ENCODE assay signal across 22 mouse cellular contexts in genomic region chr5:129898449-129898848, GRCm38 (mm10). TPM values are rescaled to one million over a fixed set of nuclear protein-coding genes. Genes with fewer than 3 reads are reported as not detected.
DNase-seq lines count a peak whose midpoint lies in the region; ATAC-seq and TF ChIP-seq lines count a peak whose summit lies in the region.
"Had no signal": no experiment of that assay in that cellular context is flagged by ENCODE, and none has a peak within 500 bp of the region (broad histone marks: within the 10 kb centered on the region; RNA-seq: fewer than 3 reads in every experiment).

Gene Phkg1, minus strand, starts transcription at chr5:129898549.

- no peaks in the 10 kb centered on the region for H3K9me3 ChIP-seq in forebrain, embryonic 13.5 days (replicated peaks)
- H3K9me3 ChIP-seq in midbrain, embryonic 11.5 days (ENCODE audit: control insufficient read depth, low read length): no peaks in the 10 kb centered on the region
- H3K9me3 ChIP-seq: embryonic facial prominence, embryonic 15.5 days; forebrain, embryonic 10.5 days; G1E; heart, embryonic 13.5 days; limb, embryonic 15.5 days; megakaryocyte, embryonic 14.5 days had no signal

- TF ChIP-seq CTCF in cerebellum, adult 2 months (IDR thresholded peaks at IDR 0.05; ENCODE audit: borderline replicate concordance, insufficient read depth, low read depth, low read length): no peak
- no peak for TF ChIP-seq CTCF in layer of hippocampus, adult 2 months (conservative IDR thresholded peaks at IDR 0.05)

- no peak for TF ChIP-seq POLR2A in cerebellum, adult 2 months (IDR thresholded peaks at IDR 0.05; ENCODE audit: borderline replicate concordance, insufficient read depth, low read length)

- H3K4me3 ChIP-seq in cerebellum, adult 2 months (replicated peaks; ENCODE audit: insufficient read depth, low read depth, low read length): no peak within 1 kb of the TSS
- no peak within 1 kb of the TSS for H3K4me3 ChIP-seq in layer of hippocampus, adult 2 months
- H3K4me3 ChIP-seq in forebrain, embryonic 13.5 days: no peak within 1 kb of the TSS
- H3K4me3 ChIP-seq in midbrain, embryonic 11.5 days (ENCODE audit: low read depth, low read length): no peak within 1 kb of the TSS
- H3K4me3 ChIP-seq: embryonic facial prominence, embryonic 15.5 days; forebrain, embryonic 10.5 days; heart, embryonic 13.5 days; limb, embryonic 15.5 days; megakaryocyte, embryonic 14.5 days had no signal

- peaks cover 17% of the 10 kb centered on the region for H3K36me3 ChIP-seq in forebrain, embryonic 13.5 days (ENCODE audit: poor library complexity, severe bottlenecking)
- H3K36me3 ChIP-seq in midbrain, embryonic 11.5 days (ENCODE audit: control insufficient read depth, insufficient read depth, low read length): no peaks in the 10 kb centered on the region
- H3K36me3 ChIP-seq: G1E had no signal

- WGBS in cerebellum, adult 2 months: 93% methylated on average over 1 of the region's 1 CpGs
- 94% methylated on average over 1 of the region's 1 CpGs for WGBS in forebrain, embryonic 13.5 days
- 93% methylated on average over 1 of the region's 1 CpGs for WGBS in midbrain, embryonic 11.5 days

- no peak for ATAC-seq in forebrain, embryonic 13.5 days
- no peak for ATAC-seq in midbrain, embryonic 11.5 days (ENCODE audit: low FRiP score)
- ATAC-seq: CD4-positive, CD25-positive, alpha-beta regulatory T cell, adult 4 months had no signal

- no peak within 1 kb of the TSS for H3K27ac ChIP-seq in cerebellum, adult 2 months (ENCODE audit: insufficient read depth, low read length)
- H3K27ac ChIP-seq in layer of hippocampus, adult 2 months: no peak within 1 kb of the TSS
- no peak within 1 kb of the TSS for H3K27ac ChIP-seq in forebrain, embryonic 13.5 days
- no peak within 1 kb of the TSS for H3K27ac ChIP-seq in midbrain, embryonic 11.5 days (ENCODE audit: low read depth, low read length)
- H3K27ac ChIP-seq: embryonic facial prominence, embryonic 15.5 days; forebrain, embryonic 10.5 days; heart, embryonic 13.5 days; limb, embryonic 15.5 days had no signal

- H3K27me3 ChIP-seq in cerebellum, adult 2 months (ENCODE audit: control insufficient read depth, insufficient read depth, low read length): no peaks in the 10 kb centered on the region
- H3K27me3 ChIP-seq in forebrain, embryonic 13.5 days: 0 out of 2 replicates have a peak, but pooled peaks cover 2% of the 10 kb centered on the region
- H3K27me3 ChIP-seq in midbrain, embryonic 11.5 days (ENCODE audit: control insufficient read depth, insufficient read depth, low read length): no peaks in the 10 kb centered on the region
- H3K27me3 ChIP-seq: embryonic facial prominence, embryonic 15.5 days; heart, embryonic 13.5 days; limb, embryonic 15.5 days; megakaryocyte, embryonic 14.5 days had no signal

- no peak within 1 kb of the TSS for H3K4me2 ChIP-seq in forebrain, embryonic 13.5 days
- H3K4me2 ChIP-seq in midbrain, embryonic 11.5 days: no peak within 1 kb of the TSS
- H3K4me2 ChIP-seq: embryonic facial prominence, embryonic 15.5 days; heart, embryonic 13.5 days; limb, embryonic 15.5 days had no signal

- H3K9ac ChIP-seq in forebrain, embryonic 13.5 days: no peak within 1 kb of the TSS
- H3K9ac ChIP-seq in midbrain, embryonic 11.5 days (ENCODE audit: low read length): no peak within 1 kb of the TSS
- H3K9ac ChIP-seq: embryonic facial prominence, embryonic 15.5 days; heart, embryonic 13.5 days; limb, embryonic 15.5 days had no signal

- DNase-seq in cerebellum, adult 2 months: no peak
- no peak for DNase-seq in cerebellum, adult 11-12 months
- DNase-seq in layer of hippocampus, adult 2 months (ENCODE audit: low spot score in 2 of 2): no peak
- DNase-seq in layer of hippocampus, adult 9-11 months: no peak
- no peak for DNase-seq in gastrocnemius, postnatal 10 days
- no peak for DNase-seq in layer of hippocampus, postnatal 36 days
- DNase-seq in midbrain, embryonic 11.5 days (ENCODE audit: low spot score, missing footprints): no peak
- DNase-seq: cerebellum, postnatal 10 days; embryo, embryonic 11 days; kidney, adult 2 months; kidney, postnatal 36 days; lung, postnatal 10 days had no signal

- no peaks in the 10 kb centered on the region for H3K4me1 ChIP-seq in cerebellum, adult 2 months (ENCODE audit: control insufficient read depth, insufficient read depth, low read length)
- peaks cover 8% of the 10 kb centered on the region; the same call in 1 of the 2 replicates for H3K4me1 ChIP-seq in forebrain, embryonic 13.5 days
- peaks cover 7% of the 10 kb centered on the region for H3K4me1 ChIP-seq in midbrain, embryonic 11.5 days (ENCODE audit: control insufficient read depth, insufficient read depth, low read length)

RNA-seq across cellular contexts. Expression of gene Phkg1, which starts in this region (rescaled TPM):
- 30.5 and 34.8 TPM in 2 replicates for polyA plus RNA-seq in cerebellum, adult 2 months (2012; rRNA removed)
- total RNA-seq in layer of hippocampus, adult 2 months (2021): 10 to 100 TPM; 21.6 to 24.3 TPM
- total RNA-seq in gastrocnemius, postnatal 10 days (2021): 100 to 1,000 TPM; 199 to 205 TPM
- 10 to 100 TPM; 23.0 to 23.1 TPM for total RNA-seq in layer of hippocampus, postnatal 36 days (2021)
- polyA plus RNA-seq in forebrain, embryonic 13.5 days (2015; fragmentation: Nextera tagmentation; extraction: Ambion mirVana): 0.27 and 0.37 TPM in 2 replicates
- 0.18 and 0.22 TPM in 2 replicates for polyA plus RNA-seq in midbrain, embryonic 11.5 days (2014; fragmentation: Nextera tagmentation; extraction: Ambion mirVana)
- polyA plus RNA-seq: G1E; neural tube, embryonic 11.5 days; stomach, embryonic 14.5 days had no signal

Comparison
In these comparisons a context has a peak if more than half of its experiments do, and no peak if none do; other contexts are left out.
1. RNA of gene Phkg1 (total RNA-seq): 199 to 205 TPM in gastrocnemius, postnatal 10 days; 21.6 to 24.3 TPM in layer of hippocampus, adult 2 months and 23.0 to 23.1 TPM in layer of hippocampus, postnatal 36 days; every median in the first group is over 4 times any median in the second.
2. RNA of gene Phkg1 (polyA plus RNA-seq): 30.5 to 34.8 TPM in cerebellum, adult 2 months; 0.27 to 0.37 TPM in forebrain, embryonic 13.5 days and 0.18 to 0.22 TPM in midbrain, embryonic 11.5 days; every median in the first group is over 10 times any median in the second.